Mouse (Mus musculus): ENCODE measurements around the gene Setmar.
"Not testable (repeated sequence)": the region's sequence is repeated elsewhere in the genome, so short reads cannot be mapped to it uniquely, and the experiment has no call there.

Gene Setmar

DNA sequence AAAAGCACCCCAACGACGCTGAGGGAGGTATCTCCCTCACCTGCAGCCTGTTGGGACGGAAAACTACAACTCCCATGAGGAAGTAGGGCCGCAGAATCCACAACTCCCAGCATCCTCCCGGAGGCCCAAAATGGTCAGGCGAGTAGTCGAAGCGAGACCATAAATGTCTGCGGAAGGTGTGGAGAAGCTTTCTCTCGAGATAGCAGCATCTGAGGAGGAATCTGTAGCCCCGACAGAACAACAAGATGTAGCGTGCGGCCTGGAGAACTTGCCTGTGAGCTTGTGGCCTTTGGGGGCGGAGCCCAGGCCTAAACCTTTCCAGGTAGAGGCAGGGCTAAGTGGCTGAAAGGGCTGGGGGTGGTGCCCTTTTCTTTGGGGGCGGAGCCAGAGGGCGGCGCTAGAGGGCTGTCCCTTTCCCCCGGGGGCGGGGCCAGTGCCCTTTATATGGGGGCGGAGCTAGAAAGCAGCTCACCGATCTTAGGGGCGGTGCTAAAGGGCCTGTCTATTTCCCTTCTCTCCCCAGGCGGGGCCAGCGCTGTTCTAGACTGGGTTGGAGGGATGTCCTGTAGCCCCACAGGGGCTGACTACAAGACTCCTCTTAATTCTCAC, at the start of gene Setmar:
Setmar (plus strand) TSS at position 128 of the 609 bp plus-strand sequence.
- ChIA-PET POLR2A (interaction anchor here in 3 of 4 experiments (0.6 to 2.3 kb wide), 45 partner anchors 8 to 1298 kb away, joined by 3 to 31 read pairs (median 4); partner anchors contain the start of genes Bhlhe40 (in 3 of the 3), Itpr1 (in 3 of the 3), Edem1 (in 1 of the 3) and Lrrn1 (in 1 of the 3)), CTCF (interaction anchor here (0.6 to 3.0 kb wide), 67 partner anchors 8 to 1150 kb away, joined by 3 to 25 read pairs (median 4); partner anchors contain the start of genes Bhlhe40 (in 1 of the 4), Itpr1 (in 1 of the 4) and Sumf1 (in 1 of the 4))

- POLR2A ChIA-PET: no interaction called here
- CTCF ChIA-PET: no interaction called here
Measured at GRCm38 (mm10) chr6:108021646-108022045, 43.2 kb upstream of the Setmar start.

DNA sequence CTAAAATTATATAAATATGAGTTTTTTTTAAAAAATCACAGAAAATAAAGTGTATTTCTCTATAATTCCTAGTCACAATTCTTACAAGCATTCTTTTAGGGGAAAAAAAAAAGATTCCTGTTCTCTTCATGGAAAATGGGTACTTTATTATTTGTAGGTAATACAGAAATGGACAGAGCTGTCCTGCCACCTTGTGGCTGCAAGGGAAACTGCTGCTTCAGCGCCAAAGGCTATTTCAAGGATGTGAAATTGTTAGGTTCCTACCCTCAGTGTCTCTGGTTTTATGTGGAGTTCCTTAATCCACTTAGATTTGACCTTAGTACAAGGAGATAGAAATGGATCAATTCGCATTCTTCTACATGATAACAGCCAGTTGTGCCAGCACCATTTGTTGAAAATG, 9.8 kb upstream of the Setmar start:
- POLR2A ChIA-PET: not testable (repeated sequence)
- CTCF ChIA-PET: interaction anchor here in 2 of 4 experiments (0.6 to 2.1 kb wide), 3 partner anchors 10 to 426 kb away, joined by 4 to 10 read pairs (median 4); partner anchors contain the start of gene Setmar (in 1 of the 2)

DNA sequence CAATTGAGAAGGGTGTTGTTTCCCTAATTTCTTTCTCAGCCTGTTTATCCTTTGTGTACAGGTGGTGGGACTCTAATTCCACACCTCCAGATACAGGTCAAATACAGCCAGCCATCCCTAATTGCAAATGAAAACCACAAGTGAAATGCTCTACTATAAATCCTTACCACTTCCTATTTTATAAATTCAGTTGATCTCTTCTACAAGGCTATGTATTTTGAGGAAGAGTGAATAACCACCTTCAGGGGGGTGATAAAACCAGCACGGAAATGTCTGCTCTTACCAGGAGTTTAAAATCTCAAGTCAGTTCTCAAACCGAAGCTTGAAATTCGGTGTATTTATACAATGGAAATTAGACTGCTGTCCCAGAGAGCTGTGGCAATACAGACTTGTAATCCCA, 8.9 kb upstream of the Setmar start:
- ChIA-PET POLR2A (interaction anchor here in 1 of 4 experiments (0.6 kb wide), 1 partner anchor 696 kb away, joined by 3 read pairs; no protein-coding TSS in a partner anchor), CTCF (interaction anchor here in 2 of 4 experiments (0.6 to 0.7 kb wide), 2 partner anchors 7 to 1602 kb away, joined by 3 to 5 read pairs; no protein-coding TSS in a partner anchor)

- ChIA-PET POLR2A (interaction anchor here in 1 of 4 experiments (1.0 kb wide), 1 partner anchor 8 kb away, joined by 3 read pairs; the partner anchor contains the start of gene Setmar), CTCF (interaction anchor here in 2 of 4 experiments (0.5 to 1.4 kb wide), 2 partner anchors 8 kb away, joined by 4 to 12 read pairs; partner anchors contain the start of gene Setmar (in 1 of the 2))
Measured at GRCm38 (mm10) chr6:108057353-108057752, 7.5 kb upstream of the Setmar start.

- POLR2A ChIA-PET: no interaction called here
- CTCF ChIA-PET: no interaction called here
Measured at GRCm38 (mm10) chr6:108058066-108058465, 6.8 kb upstream of the Setmar start.

DNA sequence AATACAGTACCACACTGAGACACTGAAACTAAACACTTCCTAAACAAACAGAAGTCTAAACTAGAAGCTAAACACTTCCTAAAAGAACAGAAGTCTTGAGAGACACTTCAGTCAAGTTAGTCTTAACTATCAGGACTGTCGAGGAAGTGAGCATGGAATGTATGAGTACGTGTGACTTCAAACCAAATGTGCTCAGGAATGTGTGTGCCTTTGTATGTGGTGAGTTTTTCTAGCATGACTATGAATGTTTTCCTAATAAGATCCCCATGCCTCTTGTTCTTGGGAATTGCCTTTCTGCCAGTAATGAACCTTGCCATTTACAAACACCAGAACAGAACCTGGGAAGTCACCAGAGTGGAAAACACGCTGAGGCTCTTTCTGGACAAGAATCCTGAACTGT, 3.7 kb upstream of the Setmar start:
- CTCF ChIA-PET: no interaction called here
- POLR2A ChIA-PET: no interaction called here

DNA sequence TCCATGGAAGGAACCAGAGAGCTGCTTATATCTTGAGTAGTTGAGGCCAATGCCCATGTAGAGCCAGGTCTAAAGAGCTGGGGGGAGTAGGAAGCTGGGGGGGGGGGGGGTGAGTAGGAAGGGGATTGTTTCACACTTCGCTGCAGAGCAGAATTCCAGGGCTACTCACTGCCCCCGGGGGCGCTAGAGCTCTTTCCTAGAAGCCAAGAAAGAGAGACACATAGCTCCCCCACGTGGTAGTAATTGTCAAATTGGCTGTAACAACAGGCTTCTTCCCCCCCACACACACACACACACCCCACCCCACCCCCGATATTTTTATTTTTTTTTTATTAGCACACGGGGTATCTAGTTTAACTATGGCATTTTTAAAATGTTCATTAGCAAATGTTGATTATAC, 738 bp downstream of the Setmar start:
- ChIA-PET POLR2A (interaction anchor here in 3 of 4 experiments (0.6 to 2.3 kb wide), 44 partner anchors 8 to 1299 kb away, joined by 3 to 31 read pairs (median 4); partner anchors contain the start of genes Bhlhe40 (in 3 of the 3), Itpr1 (in 3 of the 3), Edem1 (in 1 of the 3) and Lrrn1 (in 1 of the 3)), CTCF (interaction anchor here (0.5 to 3.0 kb wide), 78 partner anchors 8 to 690 kb away, joined by 3 to 25 read pairs (median 5); partner anchors contain the start of genes Bhlhe40 (in 1 of the 4), Itpr1 (in 1 of the 4) and Sumf1 (in 1 of the 4))

DNA sequence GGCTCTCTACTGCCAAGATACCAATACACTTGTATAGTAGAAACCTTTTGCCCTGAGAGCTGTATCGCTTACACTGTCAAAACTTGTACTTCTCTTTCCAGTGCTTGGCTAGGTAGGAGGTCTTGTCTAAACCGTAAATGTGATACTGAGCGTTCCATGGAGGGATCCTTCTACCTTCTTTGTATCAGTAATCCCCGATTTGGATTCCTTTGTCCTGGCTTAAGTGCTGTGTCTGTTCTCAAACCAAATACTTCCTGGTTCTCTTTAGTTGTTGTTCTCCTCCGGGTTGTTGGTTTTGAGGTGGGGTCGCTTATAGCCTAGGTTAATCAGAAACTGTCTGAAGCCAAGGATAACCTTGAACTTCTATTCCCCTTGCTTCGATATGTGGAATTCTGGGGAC, 6.1 kb downstream of the Setmar start:
- POLR2A ChIA-PET: interaction anchor here in 2 of 4 experiments (0.6 to 2.0 kb wide), 5 partner anchors 36 to 589 kb away, joined by 3 to 6 read pairs (median 4); partner anchors contain the start of gene Itpr1 (in 1 of the 2)

DNA sequence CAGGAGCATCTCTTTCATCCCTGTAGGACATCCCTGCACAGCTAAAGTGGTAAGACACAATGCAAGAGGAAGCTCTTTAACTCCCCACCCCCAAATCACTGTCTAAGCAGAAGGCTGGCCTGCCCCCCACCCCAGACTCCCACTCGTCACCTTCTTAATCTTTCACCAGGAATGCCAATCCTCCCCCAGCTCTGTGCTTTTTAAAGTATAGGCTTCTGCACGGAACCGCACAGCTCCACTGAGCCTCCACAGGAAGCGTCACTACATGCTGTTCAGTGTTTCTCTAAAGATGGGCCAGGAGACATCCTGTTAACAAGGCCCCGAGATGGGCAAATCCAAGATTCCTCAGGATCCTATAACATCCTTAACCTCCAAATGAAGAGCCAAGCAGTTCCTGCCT, 8.2 kb downstream of the Setmar start:
- CTCF ChIA-PET: interaction anchor here in 2 of 4 experiments (2.3 kb wide), 2 partner anchors 8 kb away, joined by 7 to 8 read pairs; partner anchors contain the start of gene Setmar (in 2 of the 2)

More for the DNA sequence above, 6.1 kb downstream of the Setmar start:
- CTCF ChIA-PET: no interaction called here

GRCm38 (mm10) chr6:108073931-108074330, 9.1 kb downstream of the Setmar start:
- POLR2A ChIA-PET: interaction anchor here in 2 of 4 experiments (1.1 to 2.1 kb wide), 2 partner anchors 9 to 25 kb away, joined by 3 to 5 read pairs; partner anchors contain the start of gene Setmar (in 1 of the 2)
- CTCF ChIA-PET: interaction anchor here in 3 of 4 experiments (0.6 to 2.3 kb wide), 3 partner anchors 9 to 330 kb away, joined by 5 to 8 read pairs (median 7); partner anchors contain the start of gene Setmar (in 2 of the 3)

More for the DNA sequence above, 8.2 kb downstream of the Setmar start:
- POLR2A ChIA-PET: interaction anchor here in 2 of 4 experiments (0.7 to 2.1 kb wide), 2 partner anchors 8 to 1076 kb away, joined by 4 to 5 read pairs; partner anchors contain the start of gene Setmar (in 1 of the 2)

DNA sequence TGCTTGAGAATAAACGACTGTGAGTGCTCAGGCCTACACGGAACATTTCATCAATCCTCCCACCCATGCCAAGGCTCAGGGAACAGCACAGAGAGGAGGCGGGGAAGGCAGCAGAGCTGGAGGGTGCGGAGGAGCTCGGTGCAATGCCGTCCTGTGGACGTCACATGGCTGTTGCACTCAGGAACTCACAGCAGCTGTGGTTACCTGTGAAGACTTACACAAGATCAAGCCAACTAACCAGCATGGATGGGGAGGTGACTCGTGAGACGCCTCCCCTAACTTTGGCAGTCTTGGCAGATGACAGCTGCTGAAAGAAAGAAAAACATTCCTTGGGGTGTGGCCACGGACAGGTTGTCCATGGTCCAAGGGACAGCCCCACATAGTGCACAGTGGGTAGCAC, 9.8 kb downstream of the Setmar start:
- CTCF ChIA-PET: interaction anchor here (0.6 to 2.3 kb wide), 4 partner anchors 9 to 330 kb away, joined by 5 to 8 read pairs (median 7); partner anchors contain the start of gene Setmar (in 2 of the 4)

GRCm38 (mm10) chr6:108075857-108076256, 11.0 kb downstream of the Setmar start:
- ChIA-PET CTCF (interaction anchor here in 1 of 4 experiments (0.5 kb wide), 1 partner anchor 23 kb away, joined by 3 read pairs; no protein-coding TSS in a partner anchor), POLR2A (interaction anchor here in 1 of 4 experiments (0.6 to 1.8 kb wide), 2 partner anchors 11 to 21 kb away, joined by 3 to 6 read pairs; partner anchors contain the start of gene Setmar)

More for the DNA sequence above, 9.8 kb downstream of the Setmar start:
- POLR2A ChIA-PET: interaction anchor here in 2 of 4 experiments (1.1 to 2.1 kb wide), 3 partner anchors 9 to 24 kb away, joined by 3 to 6 read pairs (median 5); partner anchors contain the start of gene Setmar (in 2 of the 2)

GRCm38 (mm10) chr6:108091296-108091695, 26.5 kb downstream of the Setmar start:
- POLR2A ChIA-PET: interaction anchor here in 1 of 4 experiments (2.2 kb wide), 1 partner anchor 24 kb away, joined by 4 read pairs; no protein-coding TSS in a partner anchor
- CTCF ChIA-PET: no interaction called here

GRCm38 (mm10) chr6:108092646-108093045, 27.8 kb downstream of the Setmar start:
- CTCF ChIA-PET: no interaction called here
- POLR2A ChIA-PET: no interaction called here

GRCm38 (mm10) chr6:108093449-108093848, 28.6 kb downstream of the Setmar start:
- CTCF ChIA-PET: interaction anchor here in 1 of 4 experiments (0.6 kb wide), 1 partner anchor 638 kb away, joined by 3 read pairs; no protein-coding TSS in a partner anchor

DNA sequence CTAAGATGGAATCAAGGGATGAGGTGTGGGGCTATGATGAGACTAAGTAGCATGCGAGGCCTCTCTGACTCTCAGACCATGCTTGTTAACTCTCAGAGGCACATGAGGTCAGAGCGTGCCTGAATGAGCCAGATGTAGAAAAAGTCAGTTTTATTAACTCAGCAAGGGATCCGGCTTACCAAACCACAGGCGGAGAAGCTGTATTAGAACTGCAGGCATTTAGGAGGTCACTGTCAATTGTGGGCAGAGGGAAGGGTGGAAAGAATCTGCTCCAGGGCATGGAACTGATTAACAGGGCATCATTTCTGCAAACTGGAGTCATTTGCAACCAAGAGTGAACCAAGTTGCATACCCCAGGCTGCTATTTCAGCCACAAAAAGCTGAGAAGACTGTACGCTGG, 30.6 kb downstream of the Setmar start:
- CTCF ChIA-PET: interaction anchor here in 2 of 4 experiments (0.5 to 1.4 kb wide), 2 partner anchors 30 to 76 kb away, joined by 3 to 6 read pairs; partner anchors contain the start of gene Setmar (in 1 of the 2)
- POLR2A ChIA-PET: interaction anchor here in 1 of 4 experiments (0.5 kb wide), 1 partner anchor 185 kb away, joined by 3 read pairs; no protein-coding TSS in a partner anchor

More at GRCm38 (mm10) chr6:108093449-108093848, 28.6 kb downstream of the Setmar start:
- POLR2A ChIA-PET: interaction anchor here in 1 of 4 experiments (1.2 kb wide), 1 partner anchor 119 kb away, joined by 3 read pairs; the partner anchor contains the start of gene Itpr1

DNA sequence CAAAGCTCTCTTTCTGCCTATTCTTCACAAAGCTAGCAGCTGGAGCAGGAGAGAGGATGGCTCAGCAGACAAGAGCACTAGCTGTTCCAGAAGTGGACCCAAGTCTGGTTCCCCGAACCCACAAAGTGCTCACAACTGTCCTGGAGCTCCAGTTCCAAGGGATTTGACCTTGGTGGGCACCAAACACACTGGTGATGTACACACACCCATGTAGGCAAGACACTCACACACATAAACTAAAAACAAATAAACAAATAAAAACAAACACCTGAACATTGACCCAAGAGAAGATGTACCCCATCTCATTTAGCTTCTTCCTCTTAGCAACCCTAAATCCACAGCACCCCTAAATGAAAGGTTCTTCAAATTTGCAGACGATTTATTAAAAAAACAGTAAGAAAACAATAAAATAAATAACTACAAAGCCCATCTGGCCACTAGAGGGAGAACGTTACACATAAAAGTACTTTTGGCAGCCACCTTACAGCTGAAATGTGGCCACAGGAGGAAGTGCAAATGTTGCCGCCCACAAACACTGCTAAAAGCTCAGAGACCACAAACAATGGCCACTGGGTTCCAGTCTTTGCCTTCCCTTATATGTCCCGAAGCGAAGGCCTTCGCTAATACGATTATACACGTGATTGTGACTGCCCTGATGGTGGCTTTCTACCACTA, 33.5 kb downstream of the Setmar start:
- ChIA-PET CTCF (interaction anchor here (0.7 to 3.0 kb wide), 29 partner anchors 22 to 640 kb away, joined by 3 to 25 read pairs (median 3); partner anchors contain the start of genes Setmar (in 3 of the 4) and Itpr1 (in 2 of the 4)), POLR2A (interaction anchor here in 3 of 4 experiments (0.8 to 1.5 kb wide), 13 partner anchors 9 to 612 kb away, joined by 3 to 9 read pairs (median 4); partner anchors contain the start of genes Itpr1 (in 2 of the 3), Setmar (in 2 of the 3) and Bhlhe40 (in 1 of the 3))
